Mouse (Mus musculus): ENCODE results near the gene Hmgxb4. TPM values are rescaled to one million over a fixed set of nuclear protein-coding genes. Genes with fewer than 3 reads are reported as not detected.

Gene Hmgxb4
- polyA plus RNA-seq, 1 experiment from 2014 or later, result 43.0 TPM

DNA sequence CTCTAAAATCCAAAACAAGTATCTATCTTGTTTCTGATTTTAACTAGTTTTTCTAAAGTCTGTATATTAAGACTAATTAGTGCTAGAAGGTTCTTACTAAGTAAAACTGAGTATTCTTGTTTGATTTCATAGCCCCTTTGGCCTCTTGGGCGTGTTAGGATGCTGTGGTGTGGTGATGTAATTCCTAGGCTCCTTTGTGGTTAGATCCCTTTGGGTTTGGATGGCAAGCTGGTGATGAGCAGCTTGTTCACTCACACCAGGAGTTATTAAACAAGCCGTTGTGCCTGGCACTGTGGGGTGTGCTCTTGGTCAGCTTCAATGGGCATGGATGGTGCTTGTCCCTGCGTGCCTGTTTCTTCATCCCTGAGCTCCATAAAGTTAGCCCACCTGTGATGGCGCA lies 60.2 kb downstream of the Hmgxb4 start:
- 91% methylated on average over 4 of the region's 4 CpGs for WGBS
- Histone ChIP-seq H3K27me3 (no peaks in the 10 kb centered on the region), H3K4me3 (replicated peaks) (no peak overlapping the region), H3K4me1 (replicated peaks) (no peaks in the 10 kb centered on the region), H3K36me3 (peaks cover 6% of the 10 kb centered on the region), H3K27ac (no peak overlapping the region), H3K9me3 (no peaks in the 10 kb centered on the region), H3K9ac (replicated peaks) (no peak overlapping the region), H3K4me2 (replicated peaks) (no peak overlapping the region)
- ATAC-seq, result no peak

DNA sequence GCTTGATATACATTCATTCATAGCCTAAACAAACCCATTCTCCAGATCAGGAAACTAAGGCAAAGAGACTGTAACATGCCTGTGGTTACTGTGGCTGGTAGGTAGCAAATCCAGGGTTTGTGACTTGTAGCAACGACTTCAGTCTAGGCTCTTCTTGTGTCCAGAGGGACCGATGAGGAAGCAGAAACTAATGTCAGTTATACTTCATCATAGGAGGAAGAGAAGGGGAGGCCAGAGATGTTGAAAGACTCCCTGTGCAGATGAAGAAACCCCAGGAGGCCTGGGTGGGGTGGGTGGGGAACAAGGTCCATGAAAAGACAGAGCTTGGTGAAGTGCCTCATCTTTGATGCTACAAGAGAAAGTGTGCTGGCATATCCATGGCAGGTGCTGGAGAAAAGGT lies 62.5 kb downstream of the Hmgxb4 start:
- 94% methylated on average over 2 of the region's 2 CpGs for WGBS
- Histone ChIP-seq H3K4me3 (replicated peaks) (no peak overlapping the region), H3K27ac (no peak overlapping the region), H3K4me2 (replicated peaks) (no peak overlapping the region), H3K4me1 (replicated peaks) (no peaks in the 10 kb centered on the region), H3K9me3 (no peaks in the 10 kb centered on the region), H3K36me3 (peaks cover 7% of the 10 kb centered on the region), H3K9ac (replicated peaks) (no peak overlapping the region), H3K27me3 (no peaks in the 10 kb centered on the region)
- no peak for ATAC-seq

DNA sequence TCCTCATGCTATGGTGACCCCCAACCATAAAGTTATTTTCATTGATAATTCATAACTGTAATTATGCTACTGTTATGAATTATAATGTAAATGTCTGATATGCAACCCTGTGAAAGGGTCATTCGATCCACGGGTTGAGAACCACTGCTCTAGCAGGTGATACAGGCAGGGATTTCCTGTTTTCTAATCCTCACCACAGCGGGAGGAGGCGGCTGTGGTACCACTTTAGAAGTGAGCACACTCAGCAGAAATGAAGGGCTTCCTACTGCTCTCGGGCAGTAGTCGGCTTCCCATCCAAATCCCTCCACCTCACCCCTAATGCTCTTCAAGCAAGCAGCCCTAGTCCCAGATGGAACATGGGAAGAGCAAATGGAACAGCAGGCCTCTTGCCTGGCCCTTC lies 66.9 kb downstream of the Hmgxb4 start:
- Histone ChIP-seq H3K27me3 (no peaks in the 10 kb centered on the region), H3K9me3 (no peaks in the 10 kb centered on the region), H3K4me1 (replicated peaks) (no peaks in the 10 kb centered on the region), H3K9ac (replicated peaks) (0 out of 2 replicates have a peak overlapping the region, but pooled peaks have one; percentile 4), H3K4me2 (replicated peaks) (no peak overlapping the region), H3K36me3 (peaks cover 14% of the 10 kb centered on the region), H3K27ac (no peak overlapping the region), H3K4me3 (replicated peaks) (no peak overlapping the region)
- no peak for ATAC-seq
- WGBS, result 85% methylated on average over 6 of the region's 6 CpGs

DNA sequence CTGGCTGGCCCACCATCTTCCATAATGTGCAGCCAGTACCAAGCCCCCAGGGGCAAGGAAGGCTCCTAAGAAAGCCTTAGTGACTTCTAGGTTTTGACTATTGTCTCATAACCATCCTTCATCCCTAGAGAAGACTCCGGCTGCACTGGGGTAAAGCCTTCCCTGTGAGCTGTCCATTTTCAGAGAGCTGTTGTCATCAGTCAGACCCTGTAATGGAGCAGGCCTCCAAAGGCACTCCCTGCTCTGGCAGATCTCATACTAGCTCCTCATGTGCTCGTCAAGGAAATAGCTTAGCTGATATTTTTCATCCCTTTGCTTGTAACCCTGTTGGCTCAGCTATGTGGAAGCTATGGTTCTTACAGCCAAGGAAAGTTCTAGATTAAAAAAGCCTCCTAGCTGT lies 67.7 kb downstream of the Hmgxb4 start:
- Histone ChIP-seq H3K4me1 (replicated peaks) (no peaks in the 10 kb centered on the region), H3K4me3 (replicated peaks) (no peak overlapping the region)
- WGBS, result 88% methylated on average over 2 of the region's 2 CpGs

DNA sequence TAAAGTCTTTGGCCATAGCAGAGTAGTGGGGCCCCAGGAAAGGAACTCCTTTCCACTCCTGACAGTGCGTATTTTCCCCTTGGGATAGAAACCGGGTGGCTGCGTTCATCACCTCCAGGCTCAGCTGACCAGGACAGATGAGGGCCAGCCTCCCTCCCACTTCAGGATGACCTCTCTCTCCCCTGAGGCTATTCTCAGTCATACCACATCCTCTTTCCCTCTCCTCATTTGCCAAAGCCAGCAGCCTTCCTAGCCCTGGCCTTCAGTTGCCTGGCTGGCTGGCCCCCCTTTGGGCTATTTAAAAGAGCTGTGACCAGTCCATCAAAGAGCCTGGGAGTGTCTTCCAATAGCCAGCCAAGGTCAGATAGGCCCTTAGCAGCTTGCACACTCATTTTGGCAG lies 70.1 kb downstream of the Hmgxb4 start:
- no peak overlapping the region for H3K9ac ChIP-seq (replicated peaks)
- ATAC-seq, result no peak
- no peaks in the 10 kb centered on the region for H3K4me1 ChIP-seq (replicated peaks)
- no peaks in the 10 kb centered on the region for H3K27me3 ChIP-seq
- H3K9me3 ChIP-seq, result no peaks in the 10 kb centered on the region
- H3K4me3 ChIP-seq (replicated peaks), result no peak overlapping the region
- 81% methylated on average over 3 of the region's 3 CpGs for WGBS
- H3K36me3 ChIP-seq, result peaks cover 21% of the 10 kb centered on the region
- no peak overlapping the region for H3K4me2 ChIP-seq (replicated peaks)
- H3K27ac ChIP-seq, result no peak overlapping the region

More for the DNA sequence above, 67.7 kb downstream of the Hmgxb4 start:
- ATAC-seq, result no peak
- H3K27me3 ChIP-seq, result no peaks in the 10 kb centered on the region
- peaks cover 21% of the 10 kb centered on the region for H3K36me3 ChIP-seq
- H3K27ac ChIP-seq, result no peak overlapping the region
- no peak overlapping the region for H3K4me2 ChIP-seq (replicated peaks)
- no peak overlapping the region for H3K9ac ChIP-seq (replicated peaks)
- H3K9me3 ChIP-seq, result no peaks in the 10 kb centered on the region

DNA sequence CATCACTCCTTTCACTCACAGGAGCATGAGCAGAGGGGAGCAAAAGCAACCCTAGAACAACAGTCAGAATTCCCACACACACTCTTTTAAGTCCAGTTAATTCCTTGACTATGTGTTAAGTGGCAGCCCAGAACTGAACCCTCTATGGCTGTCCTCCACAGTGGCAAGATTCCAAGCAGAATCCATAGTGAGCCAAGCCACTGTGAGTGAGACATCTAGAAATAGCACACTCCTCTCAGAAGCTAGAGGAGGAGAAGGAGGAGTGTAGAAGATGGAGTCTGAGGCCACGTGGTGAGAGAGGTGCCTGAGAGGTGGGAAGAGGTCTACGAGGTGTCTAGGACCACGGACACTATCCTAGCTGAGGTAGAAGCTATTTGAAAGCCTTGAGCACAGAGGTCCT lies 71.6 kb downstream of the Hmgxb4 start:
- no peak overlapping the region for H3K4me2 ChIP-seq (replicated peaks)
- 91% methylated on average over 3 of the region's 3 CpGs for WGBS

DNA sequence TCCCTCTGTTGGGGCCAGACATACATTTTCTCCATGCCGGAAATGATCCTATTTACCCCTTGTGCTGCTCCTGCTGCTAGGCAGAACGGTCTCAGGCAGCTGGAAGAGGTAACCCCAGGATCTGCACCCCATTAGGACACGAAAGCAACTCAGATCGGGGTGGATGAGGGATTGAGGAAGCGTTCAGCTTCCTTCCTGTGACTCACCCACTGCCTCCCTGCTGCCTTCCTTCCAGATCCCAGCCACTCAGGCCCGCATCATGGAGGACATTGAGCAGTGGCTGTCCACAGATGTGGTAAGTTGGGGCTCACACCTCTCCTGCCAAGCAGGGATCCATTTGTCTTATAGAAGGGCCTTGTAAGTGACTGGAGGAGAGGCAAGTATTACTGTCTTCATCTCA lies 74.1 kb downstream of the Hmgxb4 start:
- Histone ChIP-seq H3K27ac (no peak overlapping the region), H3K4me1 (replicated peaks) (no peaks in the 10 kb centered on the region), H3K36me3 (peaks cover 15% of the 10 kb centered on the region), H3K9me3 (no peaks in the 10 kb centered on the region), H3K4me3 (replicated peaks) (no peak overlapping the region), H3K9ac (replicated peaks) (no peak overlapping the region), H3K4me2 (replicated peaks) (no peak overlapping the region), H3K27me3 (no peaks in the 10 kb centered on the region)
- WGBS, result 81% methylated on average over 6 of the region's 6 CpGs
- ATAC-seq, result no peak

More for the DNA sequence above, 71.6 kb downstream of the Hmgxb4 start:
- Histone ChIP-seq H3K9ac (replicated peaks) (no peak overlapping the region), H3K4me3 (replicated peaks) (no peak overlapping the region), H3K36me3 (peaks cover 21% of the 10 kb centered on the region), H3K27ac (no peak overlapping the region), H3K4me1 (replicated peaks) (no peaks in the 10 kb centered on the region), H3K9me3 (no peaks in the 10 kb centered on the region), H3K27me3 (no peaks in the 10 kb centered on the region)
- no peak for ATAC-seq

DNA sequence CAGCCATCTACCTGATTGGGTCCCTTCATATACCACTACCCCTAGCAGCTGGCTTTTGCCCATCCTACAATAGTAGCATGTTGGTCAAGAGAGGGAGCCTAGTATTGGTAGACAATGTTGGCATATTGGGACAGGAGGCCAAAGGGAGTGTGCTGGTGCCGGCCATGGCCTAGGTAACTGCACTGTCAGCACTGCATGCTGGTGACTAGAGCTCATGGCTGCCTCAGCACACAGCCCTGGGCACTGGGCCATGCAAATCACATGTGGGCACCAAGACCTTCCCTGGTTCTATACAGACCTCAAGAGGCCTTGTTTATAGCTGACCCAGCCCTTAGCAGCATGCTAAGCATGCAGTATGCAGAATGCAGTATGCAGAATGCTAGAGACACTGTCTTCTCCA lies 77.1 kb downstream of the Hmgxb4 start:
- Histone ChIP-seq H3K9me3 (no peaks in the 10 kb centered on the region), H3K4me2 (replicated peaks) (no peak overlapping the region), H3K4me1 (replicated peaks) (no peaks in the 10 kb centered on the region), H3K36me3 (peaks cover 4% of the 10 kb centered on the region; the same call in 1 of the 2 replicates), H3K27ac (no peak overlapping the region), H3K4me3 (replicated peaks) (no peak overlapping the region), H3K27me3 (no peaks in the 10 kb centered on the region), H3K9ac (replicated peaks) (no peak overlapping the region)
- ATAC-seq, result no peak
- 92% methylated on average over 1 of the region's 1 CpGs for WGBS

DNA sequence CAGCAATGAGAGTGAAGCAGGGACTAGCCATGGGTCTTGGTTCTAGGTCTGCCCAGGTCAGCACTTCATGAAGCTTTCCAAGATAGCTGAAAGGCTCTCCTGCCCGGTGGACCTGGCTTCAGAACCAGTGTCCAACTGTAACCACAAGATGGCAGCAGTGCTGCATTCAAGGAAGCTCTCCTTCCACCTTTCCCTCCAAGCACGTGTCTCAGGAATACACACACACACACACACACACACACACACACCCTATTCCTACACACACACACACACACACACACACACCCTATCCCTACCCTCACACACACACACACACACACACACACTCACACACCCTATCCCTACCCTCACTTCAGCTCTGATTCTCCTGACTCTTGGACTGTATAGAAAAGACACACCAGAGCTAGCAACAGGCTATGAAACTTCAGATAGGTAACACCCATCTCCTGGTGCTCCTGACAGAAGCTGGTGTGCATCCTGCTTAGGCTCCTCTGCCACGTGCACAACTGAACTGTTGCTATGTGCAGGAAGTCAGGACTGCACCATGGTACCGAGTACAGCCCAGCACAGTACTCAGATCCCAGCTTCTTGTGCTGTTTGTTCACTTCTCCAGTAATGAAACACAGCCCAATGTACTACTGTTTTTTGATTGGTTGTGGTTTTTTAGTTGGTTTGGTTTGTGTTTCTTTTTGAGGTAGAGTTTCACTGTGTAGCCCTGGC lies 78.6 kb downstream of the Hmgxb4 start:
- Histone ChIP-seq H3K27me3 (no peaks in the 10 kb centered on the region), H3K9me3 (no peaks in the 10 kb centered on the region), H3K4me3 (replicated peaks) (no peak overlapping the region), H3K27ac (no peak overlapping the region), H3K4me2 (replicated peaks) (no peak overlapping the region), H3K4me1 (replicated peaks) (no peaks in the 10 kb centered on the region), H3K9ac (replicated peaks) (no peak overlapping the region), H3K36me3 (no peaks in the 10 kb centered on the region)
- ATAC-seq, result peak; percentile 91
- 24% methylated on average over 4 of the region's 4 CpGs for WGBS

DNA sequence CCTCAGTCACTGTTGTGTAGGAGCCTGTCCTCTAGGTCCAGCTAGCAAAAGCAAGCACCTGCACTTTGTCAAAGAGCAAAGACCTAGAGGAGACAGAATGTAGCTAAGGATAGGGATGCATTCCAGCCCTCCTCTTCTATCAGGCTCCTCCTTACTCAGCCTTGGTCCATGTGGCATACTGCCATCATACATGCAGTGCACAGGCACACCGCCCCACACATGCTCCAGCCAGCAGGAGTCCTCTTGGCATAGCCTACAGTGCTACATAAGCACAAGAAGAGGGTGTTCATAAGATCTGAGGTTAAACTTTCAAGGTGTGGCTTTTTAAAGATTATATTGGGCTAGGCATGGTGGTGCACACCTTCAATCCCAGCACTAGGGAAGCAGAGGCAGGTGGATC lies 81.7 kb downstream of the Hmgxb4 start:
- H3K4me1 ChIP-seq (replicated peaks), result no peaks in the 10 kb centered on the region
- H3K27ac ChIP-seq, result no peak overlapping the region
- no peak overlapping the region for H3K9ac ChIP-seq (replicated peaks)
- no peaks in the 10 kb centered on the region for H3K27me3 ChIP-seq
- 93% methylated on average over 1 of the region's 1 CpGs for WGBS
- no peaks in the 10 kb centered on the region for H3K36me3 ChIP-seq
- no peaks in the 10 kb centered on the region for H3K9me3 ChIP-seq
- ATAC-seq, result no peak
- H3K4me3 ChIP-seq (replicated peaks), result no peak overlapping the region
- no peak overlapping the region for H3K4me2 ChIP-seq (replicated peaks)

DNA sequence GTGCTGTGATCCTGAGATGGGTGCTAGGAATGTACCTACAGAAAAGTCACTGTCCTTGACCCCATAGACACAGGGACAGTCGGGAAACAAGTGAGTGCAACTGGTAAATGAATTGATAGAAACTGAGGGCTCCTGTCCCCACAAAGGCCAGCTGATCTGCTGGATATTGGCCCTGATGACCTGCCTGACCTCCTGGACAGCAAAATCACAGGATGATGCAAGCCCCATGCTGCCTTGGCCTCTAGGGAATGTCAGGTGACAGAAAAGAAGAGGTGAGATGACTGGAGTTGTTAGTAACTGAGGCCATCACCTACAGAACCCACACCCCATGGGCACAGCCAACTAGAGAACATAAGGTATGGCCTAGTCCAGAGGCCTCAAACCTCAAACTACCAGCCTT lies 85.1 kb downstream of the Hmgxb4 start:
- no peak overlapping the region for H3K9ac ChIP-seq (replicated peaks)
- H3K4me1 ChIP-seq (replicated peaks), result no peaks in the 10 kb centered on the region
- H3K27ac ChIP-seq, result no peak overlapping the region
- H3K4me3 ChIP-seq (replicated peaks), result no peak overlapping the region
- H3K9me3 ChIP-seq, result no peaks in the 10 kb centered on the region
- no peak overlapping the region for H3K4me2 ChIP-seq (replicated peaks)
- no peak for ATAC-seq
- 83% methylated on average over 1 of the region's 1 CpGs for WGBS
- no peaks in the 10 kb centered on the region for H3K36me3 ChIP-seq
- peaks cover 5% of the 10 kb centered on the region; the same call in 1 of the 2 replicates for H3K27me3 ChIP-seq

DNA sequence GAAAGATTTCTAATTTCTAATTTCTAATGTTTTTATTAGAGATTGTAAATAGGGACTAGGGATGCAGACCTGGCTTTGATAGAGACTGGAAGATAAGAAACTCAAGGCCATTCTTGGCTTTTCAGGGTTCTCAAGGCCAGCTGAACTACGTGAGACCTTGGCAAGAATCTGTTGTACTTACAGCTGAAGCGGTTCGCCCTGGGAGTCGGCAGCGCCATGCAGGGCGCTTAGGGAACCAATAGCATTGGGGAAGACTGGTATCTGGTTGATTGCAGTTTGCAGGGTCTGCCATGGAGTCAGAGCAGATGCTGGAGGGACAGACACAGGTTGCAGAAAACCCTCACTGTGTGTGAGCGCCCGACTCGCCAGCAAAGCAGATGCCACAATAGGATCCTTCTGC lies 85.7 kb downstream of the Hmgxb4 start:
- 96% methylated on average over 9 of the region's 9 CpGs for WGBS
- no peak overlapping the region for H3K27ac ChIP-seq
- H3K4me1 ChIP-seq (replicated peaks), result peaks cover 5% of the 10 kb centered on the region
- H3K9me3 ChIP-seq, result no peaks in the 10 kb centered on the region
- ATAC-seq, result no peak
- H3K4me2 ChIP-seq (replicated peaks), result no peak overlapping the region
- no peak overlapping the region for H3K4me3 ChIP-seq (replicated peaks)
- peaks cover 5% of the 10 kb centered on the region; the same call in 1 of the 2 replicates for H3K27me3 ChIP-seq
- H3K9ac ChIP-seq (replicated peaks), result no peak overlapping the region
- H3K36me3 ChIP-seq, result no peaks in the 10 kb centered on the region
